Mouse (Mus musculus) limb, embryonic 12.5 days (tissue): Measurements from ENCODE around the gene Btbd35f6. TPM values are rescaled to one million over a fixed set of nuclear protein-coding genes. Genes with fewer than 3 reads are reported as not detected.
"Not testable (repeated sequence)": the region's sequence is repeated elsewhere in the genome, so short reads cannot be mapped to it uniquely, and the experiment has no call there.

Experiments
- ATAC-seq: fragments of 200-750 bp; cut with Nextera tagmentation; 2 replicates; pipeline ENCODE4 v1.8.0; 2017; ENCODE audit warnings: low read depth, moderate TSS enrichment; ENCODE audit not compliant: insufficient number of reproducible peaks, insufficient read depth, low FRiP score, low TSS enrichment
- H3K27ac ChIP-seq: fragments of 300-500 bp; sonication (generic); 2 replicates; pipeline ENCODE4 v1.5.1; 2016; ENCODE audit warnings: mild to moderate bottlenecking, moderate library complexity
- H3K27me3 ChIP-seq: fragments of 300-500 bp; sonication (generic); 2 replicates; pipeline ENCODE4 v1.6.1; 2016; ENCODE audit warnings: mild to moderate bottlenecking, moderate library complexity
- H3K36me3 ChIP-seq: fragments of 300-500 bp; sonication (generic); 2 replicates; pipeline ENCODE4 v1.6.1; 2016; ENCODE audit warnings: mild to moderate bottlenecking, moderate library complexity
- H3K4me1 ChIP-seq: fragments of 300-500 bp; sonication (generic); replicated peaks from 2 replicates; pipeline ENCODE4 v1.6.1; 2016
- H3K4me2 ChIP-seq: fragments of 300-500 bp; sonication (generic); 2 replicates; pipeline ENCODE4 v1.6.1; 2016; ENCODE audit warnings: mild to moderate bottlenecking, moderate library complexity
- H3K4me3 ChIP-seq: fragments of 300-500 bp; sonication (generic); replicated peaks from 2 replicates; pipeline ENCODE4 v1.5.1; 2016; ENCODE audit warnings: mild to moderate bottlenecking
- H3K9ac ChIP-seq: fragments of 300-500 bp; sonication (generic); replicated peaks from 2 replicates; pipeline ENCODE4 v1.6.1; 2016; ENCODE audit warnings: mild to moderate bottlenecking, moderate library complexity
- H3K9me3 ChIP-seq: fragments of 300-500 bp; sonication (generic); 2 replicates; pipeline ENCODE4 v1.6.1; 2016; ENCODE audit warnings: mild to moderate bottlenecking, moderate library complexity
- WGBS: fragments of 180-500 bp; shearing (Covaris S2); methylation state at CpG from one replicate; pipeline ENCODE4 v1.1.7; 2016; 5-methylcytosine and 5-hydroxymethylcytosine counted together
- polyA plus RNA-seq: library from polyadenylated mRNA; unstranded; fragments of >200 nt; fragmentation: Nextera tagmentation; extraction: Ambion mirVana; gene quantifications from 2 replicates; pipeline ENCODE4 v1.2.1, GENCODE M21; 2016

Btbd35f6 gene
- not detected in 2 replicates for polyA plus RNA-seq

DNA sequence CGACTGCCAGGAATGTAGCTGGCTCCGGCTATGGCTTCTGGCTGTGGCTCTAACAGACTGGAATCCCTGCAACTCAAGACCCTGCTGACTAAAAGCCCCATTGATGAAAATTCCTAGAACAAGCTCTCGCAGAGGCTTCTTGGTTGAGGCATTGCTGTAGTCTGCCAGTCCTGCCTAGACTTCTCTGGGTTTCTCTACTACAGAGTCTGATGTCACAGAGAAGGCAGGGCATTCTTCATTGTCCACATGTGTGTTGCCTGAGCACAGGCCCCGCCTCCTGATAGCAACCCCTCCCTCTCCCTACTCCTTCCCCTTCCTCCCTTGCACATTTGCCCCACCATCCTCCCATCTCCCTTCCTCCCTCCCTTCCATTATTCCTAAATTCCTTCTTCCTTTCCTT, at the start of gene Btbd35f6:
Btbd35f6 (minus strand) TSS at position 101 of the 400 bp plus-strand sequence.
- H3K9ac ChIP-seq, H3K27ac ChIP-seq, H3K36me3 ChIP-seq, H3K4me2 ChIP-seq, H3K27me3 ChIP-seq, H3K9me3 ChIP-seq, ATAC-seq, H3K4me3 ChIP-seq, H3K4me1 ChIP-seq: not testable (repeated sequence)
- WGBS: 60% methylated on average over 2 of the region's 4 CpGs

DNA sequence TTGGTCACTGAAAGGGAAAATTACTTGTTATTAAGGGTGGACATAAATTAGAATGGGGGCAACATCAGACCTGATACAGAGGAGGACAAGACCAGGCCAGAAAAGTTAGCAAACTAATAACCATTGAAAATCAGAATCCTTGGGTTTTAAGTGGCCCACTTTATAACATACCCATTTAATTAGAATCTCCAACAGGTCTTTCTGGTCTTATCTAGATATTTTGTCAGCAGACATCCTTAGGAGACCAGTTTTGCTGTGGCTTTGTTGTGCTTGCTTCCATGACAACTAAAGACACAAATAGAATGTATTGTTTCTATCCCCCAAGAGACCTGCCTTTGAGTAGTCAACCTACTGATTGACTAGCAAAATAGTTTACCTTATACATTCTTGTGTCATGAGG, 30.4 kb upstream of the Btbd35f6 start, which contains the start of gene Gm21870:
Gm21870 (minus strand) TSS at position 101 of the 400 bp plus-strand sequence.
- not testable (repeated sequence) for ATAC-seq, H3K27ac ChIP-seq, H3K27me3 ChIP-seq, H3K9ac ChIP-seq, H3K4me3 ChIP-seq, H3K36me3 ChIP-seq, H3K9me3 ChIP-seq, H3K4me1 ChIP-seq, H3K4me2 ChIP-seq

DNA sequence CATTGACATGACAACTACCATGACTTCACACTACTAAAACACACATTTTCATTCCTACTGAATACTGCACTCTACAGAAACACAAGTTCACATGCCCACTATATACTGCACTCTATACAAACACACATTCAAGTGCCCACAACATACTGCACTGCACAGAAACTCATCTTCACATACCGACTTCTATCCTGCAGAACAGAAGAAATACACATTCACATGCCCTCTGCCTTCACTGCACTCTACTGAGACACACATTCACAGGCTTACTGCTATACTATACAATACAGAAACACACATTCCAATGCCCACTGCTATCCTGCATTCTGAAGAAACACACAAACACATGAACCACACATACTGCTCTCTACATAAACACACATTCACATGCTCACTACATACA, 26.1 kb downstream of the Btbd35f6 start:
- no CpG with 5 or more reads among the region's 1 CpGs for WGBS
- not testable (repeated sequence) for H3K4me3 ChIP-seq, H3K9ac ChIP-seq, H3K4me1 ChIP-seq, H3K4me2 ChIP-seq, H3K27ac ChIP-seq, ATAC-seq, H3K36me3 ChIP-seq, H3K27me3 ChIP-seq
- peaks cover 43% of the 10 kb centered on the region for H3K9me3 ChIP-seq

DNA sequence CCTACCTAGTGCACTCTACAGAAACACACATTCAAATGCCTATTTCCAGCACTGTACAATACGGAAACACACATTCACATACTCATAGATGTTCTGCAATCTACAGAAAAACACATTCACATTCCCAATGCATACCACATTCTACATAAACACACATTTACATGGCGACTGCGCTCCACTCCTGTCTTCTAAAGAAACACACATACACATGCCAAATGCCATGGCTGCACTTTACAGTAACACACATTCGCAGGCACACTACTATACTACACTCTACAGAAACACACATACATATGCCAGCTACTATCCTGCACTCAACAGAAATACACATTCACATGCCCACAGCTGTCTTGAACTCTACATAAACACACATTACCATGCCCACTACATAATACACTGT, 28.1 kb downstream of the Btbd35f6 start:
- H3K4me3 ChIP-seq, H3K4me1 ChIP-seq, H3K36me3 ChIP-seq, H3K27me3 ChIP-seq, H3K27ac ChIP-seq, H3K9ac ChIP-seq, ATAC-seq, H3K4me2 ChIP-seq: not testable (repeated sequence)
- H3K9me3 ChIP-seq: peaks cover 43% of the 10 kb centered on the region
- 82% methylated on average over 4 of the region's 4 CpGs for WGBS

DNA sequence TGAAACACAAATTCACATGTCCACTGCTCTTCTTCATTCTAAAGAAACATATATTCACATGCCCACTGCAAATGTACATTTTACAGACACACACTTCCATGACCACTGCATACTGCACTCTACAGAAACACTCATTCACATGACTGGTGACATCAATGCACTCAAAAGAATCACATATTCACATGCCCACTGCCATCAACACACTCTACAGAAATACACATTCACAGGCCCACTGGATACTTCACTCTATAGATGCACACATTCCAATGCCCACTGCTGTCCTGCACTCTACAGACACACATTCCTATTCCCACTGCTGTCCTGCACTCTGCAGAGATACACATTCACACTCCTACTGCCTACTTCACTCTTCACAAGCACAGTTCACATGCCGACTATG, 30.0 kb downstream of the Btbd35f6 start:
- ATAC-seq, H3K27me3 ChIP-seq, H3K4me3 ChIP-seq, H3K27ac ChIP-seq, H3K4me1 ChIP-seq, H3K9ac ChIP-seq, H3K36me3 ChIP-seq, H3K4me2 ChIP-seq: not testable (repeated sequence)
- no CpG with 5 or more reads among the region's 1 CpGs for WGBS
- peaks cover 53% of the 10 kb centered on the region for H3K9me3 ChIP-seq

DNA sequence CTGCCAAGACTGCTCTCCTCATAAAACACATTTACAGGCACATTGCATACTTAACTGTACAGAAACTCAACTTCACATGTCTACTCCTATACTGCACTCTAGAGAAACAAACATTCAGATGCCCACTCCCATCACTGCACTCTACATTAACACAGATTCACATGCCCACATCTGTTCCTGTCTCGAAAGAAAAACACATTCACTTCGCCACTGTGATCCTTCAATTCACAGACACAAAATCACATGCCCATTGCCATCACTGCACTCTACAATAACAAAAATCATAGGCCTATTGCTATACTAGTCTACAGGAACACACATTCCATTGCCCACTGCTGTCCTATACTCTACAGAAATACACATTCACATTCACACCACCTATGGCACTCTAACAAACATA, 30.9 kb downstream of the Btbd35f6 start:
- not testable (repeated sequence) for ATAC-seq, H3K4me3 ChIP-seq, H3K4me1 ChIP-seq, H3K9ac ChIP-seq, H3K27me3 ChIP-seq, H3K36me3 ChIP-seq, H3K27ac ChIP-seq, H3K4me2 ChIP-seq
- 82% methylated on average over 2 of the region's 2 CpGs for WGBS
- peaks cover 50% of the 10 kb centered on the region for H3K9me3 ChIP-seq

Other genes with a start within 250 kb of the Btbd35f6 start
- gene Gm21870, start 30.3 kb upstream of the Btbd35f6 start, polyA plus RNA-seq: not detected in 2 replicates
- gene Btbd35f9, start 205.0 kb upstream of the Btbd35f6 start, polyA plus RNA-seq: not detected in 2 replicates